ENCODE assay signal across 16 mouse cellular contexts in genomic region chr3:107804799-107805198, GRCm38 (mm10).
"Had no signal": no experiment of that assay in that cellular context is flagged by ENCODE, and none has a peak within 500 bp of the region (broad histone marks: within the 10 kb centered on the region; RNA-seq: fewer than 3 reads in every experiment).

No protein-coding gene starts in this region.

- H3K4me3 ChIP-seq: neural tube, embryonic 13.5 days; neural tube, embryonic 15.5 days; stomach, embryonic 15.5 days had no signal

- DNase-seq: retina, postnatal 1 day; right cerebral cortex, adult 18-20 months; right cerebral cortex, postnatal 14 days; right cerebral cortex, postnatal 25 days; right cerebral cortex, postnatal 4 days; spleen, adult 18-20 months; thymus, adult 18-20 months; thymus, adult 2 months; thymus, postnatal 14 days; thymus, postnatal 25 days; thymus, postnatal 36 days; thymus, postnatal 4 days had no signal

- H3K27ac ChIP-seq: neural tube, embryonic 13.5 days; neural tube, embryonic 15.5 days; stomach, embryonic 15.5 days; stomach, postnatal 0 days had no signal
